Mouse (Mus musculus): ENCODE measurements around the gene Aldh1a7. TPM values are rescaled to one million over a fixed set of nuclear protein-coding genes. Genes with fewer than 3 reads are reported as not detected.
"Not testable (repeated sequence)": the region's sequence is repeated elsewhere in the genome, so short reads cannot be mapped to it uniquely, and the experiment has no call there.

Aldh1a7 gene
- polyA plus RNA-seq, 1 experiment from 2014 or later, result 0.08 TPM

GRCm38 (mm10) chr19:20707159-20707558 is 20.2 kb downstream of the Aldh1a7 start:
- no peaks in the 10 kb centered on the region for H3K36me3 ChIP-seq (ENCODE audit: poor library complexity, severe bottlenecking)
- H3K27ac ChIP-seq, result no peak overlapping the region
- H3K4me3 ChIP-seq, result no peak overlapping the region
- H3K4me2 ChIP-seq, result no peak overlapping the region
- 0 out of 2 replicates have a peak, but pooled peaks cover under 1% of the 10 kb centered on the region for H3K4me1 ChIP-seq
- ATAC-seq, result no peak
- H3K9me3 ChIP-seq (replicated peaks), result no peaks in the 10 kb centered on the region
- H3K27me3 ChIP-seq, result no peaks in the 10 kb centered on the region
- no peak overlapping the region for H3K9ac ChIP-seq

GRCm38 (mm10) chr19:20706747-20707146 is 20.6 kb downstream of the Aldh1a7 start:
- Histone ChIP-seq H3K27me3 (no peaks in the 10 kb centered on the region), H3K4me2 (no peak overlapping the region), H3K9me3 (replicated peaks) (no peaks in the 10 kb centered on the region), H3K4me3 (no peak overlapping the region), H3K36me3 (ENCODE audit: poor library complexity, severe bottlenecking) (no peaks in the 10 kb centered on the region), H3K4me1 (0 out of 2 replicates have a peak, but pooled peaks cover 3% of the 10 kb centered on the region), H3K27ac (no peak overlapping the region), H3K9ac (no peak overlapping the region)
- 90% methylated on average over 4 of the region's 4 CpGs for WGBS
- ATAC-seq, result no peak

DNA sequence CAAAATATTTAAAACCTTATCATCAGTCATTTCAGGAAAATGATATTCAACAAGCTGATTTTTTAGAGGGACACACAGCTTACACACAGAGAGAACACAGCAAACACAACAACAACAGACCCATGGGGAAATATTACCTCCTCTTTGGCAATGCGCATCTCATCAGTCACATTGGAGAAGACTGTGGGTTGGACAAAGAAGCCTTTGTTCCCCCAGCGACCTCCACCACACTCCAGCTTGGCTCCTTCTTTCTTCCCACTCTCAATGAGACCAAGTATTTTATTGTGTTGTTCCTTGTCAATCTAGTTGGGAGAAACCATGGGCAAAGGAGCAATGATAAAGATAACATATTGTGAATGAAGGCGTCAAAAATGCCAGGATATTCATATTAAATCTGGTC is 25.3 kb downstream of the Aldh1a7 start:
- H3K9me3 ChIP-seq (replicated peaks), result no peaks in the 10 kb centered on the region
- no peak overlapping the region for H3K4me3 ChIP-seq
- no peaks in the 10 kb centered on the region for H3K36me3 ChIP-seq (ENCODE audit: poor library complexity, severe bottlenecking)
- H3K4me2 ChIP-seq, result no peak overlapping the region
- peak; percentile 45; the same call in 1 of the 2 replicates for ATAC-seq
- no peak overlapping the region for H3K9ac ChIP-seq
- 24% methylated on average over 3 of the region's 3 CpGs for WGBS
- no peak overlapping the region for H3K27ac ChIP-seq
- 0 out of 2 replicates have a peak, but pooled peaks cover 3% of the 10 kb centered on the region for H3K4me1 ChIP-seq
- no peaks in the 10 kb centered on the region for H3K27me3 ChIP-seq

DNA sequence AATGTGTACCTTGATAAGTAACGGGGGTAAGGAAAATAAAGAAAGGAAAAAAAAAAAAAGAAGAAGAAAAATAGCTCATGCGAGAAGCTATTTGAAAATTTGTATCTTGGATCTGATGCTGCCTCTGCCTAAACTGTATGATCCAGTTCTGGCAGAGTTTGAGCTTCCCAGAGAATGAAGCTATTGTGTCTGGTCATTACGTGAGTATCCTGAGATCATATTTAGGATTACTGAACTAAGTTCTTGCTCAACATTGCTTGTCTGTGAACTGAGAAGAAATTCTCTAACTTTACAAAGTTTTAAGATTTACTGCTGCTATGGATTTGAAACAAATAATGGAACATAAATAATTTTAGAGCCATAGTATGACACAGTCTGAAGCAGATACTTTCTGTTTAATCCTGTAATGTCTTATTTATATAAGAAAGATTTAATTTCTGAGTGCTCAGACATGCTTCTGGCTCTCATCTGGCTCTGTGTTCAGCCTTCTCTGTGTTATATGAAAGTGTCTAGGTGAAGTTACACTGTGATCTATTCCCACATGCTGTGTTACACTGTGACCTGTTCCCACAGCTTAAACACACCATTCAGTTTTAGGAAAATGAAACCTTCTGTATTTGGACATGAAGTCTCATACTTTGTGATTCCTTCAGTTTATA is 49.5 kb downstream of the Aldh1a7 start:
- ATAC-seq, result no peak
- H3K27me3 ChIP-seq, result no peaks in the 10 kb centered on the region
- H3K27ac ChIP-seq, result no peak overlapping the region
- H3K36me3 ChIP-seq (ENCODE audit: poor library complexity, severe bottlenecking), result no peaks in the 10 kb centered on the region
- no peak overlapping the region for H3K4me3 ChIP-seq
- H3K9ac ChIP-seq, result no peak overlapping the region
- H3K4me2 ChIP-seq, result no peak overlapping the region
- no peaks in the 10 kb centered on the region for H3K9me3 ChIP-seq (replicated peaks)
- no peaks in the 10 kb centered on the region for H3K4me1 ChIP-seq
- WGBS, result 86% methylated on average over 3 of the region's 3 CpGs

GRCm38 (mm10) chr19:20654141-20654873 is 73.1 kb downstream of the Aldh1a7 start:
- H3K4me2 ChIP-seq, result no peak overlapping the region
- no peak overlapping the region for H3K27ac ChIP-seq
- H3K36me3 ChIP-seq (ENCODE audit: poor library complexity, severe bottlenecking), result no peaks in the 10 kb centered on the region
- no peak for ATAC-seq
- H3K4me1 ChIP-seq, result 0 out of 2 replicates have a peak, but pooled peaks cover 4% of the 10 kb centered on the region
- no peak overlapping the region for H3K9ac ChIP-seq
- H3K9me3 ChIP-seq (replicated peaks), result no peaks in the 10 kb centered on the region
- 81% methylated on average over 3 of the region's 3 CpGs for WGBS
- H3K4me3 ChIP-seq, result no peak overlapping the region
- H3K27me3 ChIP-seq, result no peaks in the 10 kb centered on the region

DNA sequence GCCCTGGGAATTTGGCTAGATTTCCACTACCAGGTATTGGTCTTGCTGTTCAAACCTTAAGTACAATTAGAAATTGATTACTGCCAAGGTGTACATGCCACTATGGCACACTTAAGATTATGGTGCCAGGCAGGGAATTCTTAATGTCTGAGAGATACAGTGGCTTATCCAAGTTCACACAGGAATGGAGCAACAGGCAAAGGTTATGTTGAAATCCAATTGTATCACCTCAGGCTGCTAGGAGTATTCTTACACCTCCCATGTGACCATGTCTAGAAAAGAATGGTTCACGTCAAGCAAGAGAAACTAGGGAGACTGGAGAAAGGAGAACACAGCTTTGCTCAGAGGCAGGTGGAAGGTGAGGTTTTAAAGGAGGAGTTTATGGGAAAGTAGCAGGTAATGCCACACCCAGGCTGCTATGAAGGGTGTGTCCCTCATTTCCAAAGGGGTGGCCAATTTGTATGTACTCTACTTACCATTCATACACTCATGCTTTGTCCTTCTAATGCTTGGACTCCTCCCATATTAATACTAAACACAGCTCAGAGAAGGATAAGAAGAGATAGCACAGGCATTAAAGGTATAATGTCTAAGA is 74.2 kb downstream of the Aldh1a7 start:
- Histone ChIP-seq H3K27ac (no peak overlapping the region), H3K27me3 (no peaks in the 10 kb centered on the region), H3K9ac (no peak overlapping the region), H3K4me2 (no peak overlapping the region), H3K36me3 (ENCODE audit: poor library complexity, severe bottlenecking) (no peaks in the 10 kb centered on the region), H3K4me3 (no peak overlapping the region), H3K4me1 (0 out of 2 replicates have a peak, but pooled peaks cover 4% of the 10 kb centered on the region), H3K9me3 (replicated peaks) (no peaks in the 10 kb centered on the region)
- no peak for ATAC-seq
- 87% methylated on average over 1 of the region's 1 CpGs for WGBS

DNA sequence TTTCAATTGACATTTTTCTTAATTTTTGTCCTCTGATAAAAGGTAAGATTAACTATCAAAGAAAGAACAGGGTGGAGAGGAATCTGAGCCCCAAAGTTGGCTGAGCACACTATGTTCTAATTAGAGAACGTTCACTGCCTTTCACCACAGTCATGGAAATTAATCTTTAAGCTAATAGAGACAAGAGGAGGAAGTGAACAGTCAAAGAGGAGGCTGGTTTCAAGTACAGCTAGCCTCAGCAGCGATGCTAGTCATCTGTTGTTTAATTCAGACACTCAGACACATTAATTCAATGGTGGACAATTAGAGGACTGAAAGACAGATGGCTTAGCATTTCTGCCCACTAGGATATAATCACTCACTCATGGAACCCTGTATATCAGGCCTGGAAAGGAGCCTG is 77.4 kb downstream of the Aldh1a7 start:
- Histone ChIP-seq H3K9me3 (replicated peaks) (no peaks in the 10 kb centered on the region), H3K9ac (no peak overlapping the region), H3K27ac (no peak overlapping the region), H3K27me3 (no peaks in the 10 kb centered on the region), H3K4me3 (no peak overlapping the region), H3K4me2 (no peak overlapping the region), H3K4me1 (0 out of 2 replicates have a peak, but pooled peaks cover 4% of the 10 kb centered on the region), H3K36me3 (ENCODE audit: poor library complexity, severe bottlenecking) (no peaks in the 10 kb centered on the region)
- peak; percentile 68 for ATAC-seq
- 17% methylated on average over 2 of the region's 2 CpGs for WGBS

DNA sequence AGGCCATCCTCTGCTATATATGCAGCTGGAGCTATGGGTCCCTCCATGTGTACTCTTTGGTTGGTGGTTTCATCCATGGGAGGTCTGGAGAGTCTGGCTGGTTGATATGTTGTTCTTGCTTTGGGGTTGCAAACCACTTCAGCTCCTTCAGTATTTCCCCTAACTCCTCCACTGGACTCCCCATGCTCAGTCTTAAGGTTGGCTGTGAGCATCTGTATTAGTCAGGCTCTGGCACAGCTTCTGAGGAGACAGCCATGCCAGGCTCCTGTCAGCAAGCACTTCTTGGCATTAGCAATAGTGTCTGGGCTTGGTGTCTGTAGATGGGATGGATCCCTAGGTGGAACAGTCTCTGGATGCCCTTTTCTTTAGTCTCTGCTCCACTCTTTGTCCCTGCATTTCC is 79.9 kb downstream of the Aldh1a7 start:
- not testable (repeated sequence) for H3K9ac ChIP-seq; ATAC-seq; H3K36me3 ChIP-seq (ENCODE audit: poor library complexity, severe bottlenecking); H3K9me3 ChIP-seq (replicated peaks); H3K4me1 ChIP-seq; H3K4me2 ChIP-seq; H3K4me3 ChIP-seq; H3K27ac ChIP-seq; H3K27me3 ChIP-seq

DNA sequence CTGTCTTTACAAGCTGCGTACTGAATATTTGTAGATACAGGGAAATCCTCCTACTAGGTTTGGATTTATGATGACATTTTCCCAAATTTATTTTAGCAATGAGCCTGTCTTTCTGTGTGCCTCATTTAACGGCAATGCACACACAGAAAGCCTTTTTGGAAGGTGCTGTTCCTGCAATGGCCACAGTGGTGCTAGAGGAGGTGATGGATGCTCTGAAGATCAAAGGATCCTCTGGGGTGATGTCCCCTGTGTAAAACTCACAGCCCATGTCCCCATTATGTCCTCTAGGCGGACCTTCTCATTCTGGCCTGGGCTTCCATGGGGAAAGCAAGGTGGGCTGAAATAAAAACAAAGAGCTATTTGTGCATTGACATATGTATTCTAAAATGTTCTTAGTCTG is 83.0 kb downstream of the Aldh1a7 start:
- WGBS, result 78% methylated on average over 3 of the region's 3 CpGs
- H3K9me3 ChIP-seq (replicated peaks), result no peaks in the 10 kb centered on the region
- no peak overlapping the region for H3K9ac ChIP-seq
- no peaks in the 10 kb centered on the region for H3K36me3 ChIP-seq (ENCODE audit: poor library complexity, severe bottlenecking)
- no peak for ATAC-seq
- H3K4me1 ChIP-seq, result no peaks in the 10 kb centered on the region
- H3K4me2 ChIP-seq, result no peak overlapping the region
- H3K27me3 ChIP-seq, result no peaks in the 10 kb centered on the region
- no peak overlapping the region for H3K4me3 ChIP-seq
- H3K27ac ChIP-seq, result no peak overlapping the region

Other genes with a start within 250 kb of the Aldh1a7 start
- 0.15 and 0.25 TPM in 2 replicates for gene Aldh1a1, start 234.8 kb downstream of the Aldh1a7 start, polyA plus RNA-seq (2015; fragmentation: Nextera tagmentation; extraction: Ambion mirVana)
- not detected in 2 replicates for gene Tmc1, start 226.6 kb upstream of the Aldh1a7 start, polyA plus RNA-seq (2015; fragmentation: Nextera tagmentation; extraction: Ambion mirVana)